Mouse (Mus musculus): ENCODE results near the gene Cul9.
"Not testable (repeated sequence)": the region's sequence is repeated elsewhere in the genome, so short reads cannot be mapped to it uniquely, and the experiment has no call there.

The Cul9 gene

DNA sequence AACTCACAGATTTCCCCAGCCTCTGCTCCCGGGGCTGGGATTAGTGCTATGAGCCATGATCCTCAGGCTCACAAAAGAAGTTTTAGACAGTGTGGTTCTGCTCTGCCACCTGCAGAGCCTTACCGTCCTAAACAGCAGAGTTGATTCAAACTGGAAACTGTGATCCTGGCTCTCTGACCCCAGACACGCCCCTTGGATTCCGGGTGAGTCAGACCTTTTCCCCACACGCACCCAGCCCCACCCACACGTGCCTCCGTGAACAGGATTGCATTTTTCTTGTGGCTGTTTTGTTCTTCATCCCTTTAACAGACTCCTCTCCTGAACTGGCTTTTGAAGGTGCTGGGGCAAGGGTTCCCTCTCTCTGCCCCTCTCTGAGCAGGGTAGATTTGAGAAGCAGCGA is 48.2 kb downstream of the Cul9 start:
- no peak for DNase-seq

- peak; percentile 83 for DNase-seq
These were observed 49.4 kb downstream of the Cul9 start, which contains the start of gene Dnph1 for GRCm38 (mm10) chr17:46496623-46497434. Gene Dnph1, plus strand, starts transcription at chr17:46496711.

DNA sequence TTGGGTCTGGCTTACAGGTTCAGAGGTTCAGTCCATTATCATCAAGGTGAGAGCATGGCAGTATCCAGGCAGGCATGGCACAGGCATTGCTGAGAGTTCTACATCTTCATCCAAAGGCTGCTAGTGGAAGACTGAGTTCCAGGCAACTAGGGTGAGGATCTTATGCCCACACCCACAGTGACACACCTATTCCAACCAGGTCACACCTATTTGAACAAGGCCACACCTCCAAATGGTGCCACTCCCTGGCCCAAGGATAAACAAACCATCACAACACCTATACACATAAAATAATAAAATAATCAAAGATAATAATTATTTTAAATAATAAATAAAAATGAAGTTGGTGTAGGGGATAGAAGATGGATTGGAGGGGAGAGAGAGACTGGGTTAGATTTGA is 50.1 kb downstream of the Cul9 start:
- DNase-seq: not testable (repeated sequence)

DNA sequence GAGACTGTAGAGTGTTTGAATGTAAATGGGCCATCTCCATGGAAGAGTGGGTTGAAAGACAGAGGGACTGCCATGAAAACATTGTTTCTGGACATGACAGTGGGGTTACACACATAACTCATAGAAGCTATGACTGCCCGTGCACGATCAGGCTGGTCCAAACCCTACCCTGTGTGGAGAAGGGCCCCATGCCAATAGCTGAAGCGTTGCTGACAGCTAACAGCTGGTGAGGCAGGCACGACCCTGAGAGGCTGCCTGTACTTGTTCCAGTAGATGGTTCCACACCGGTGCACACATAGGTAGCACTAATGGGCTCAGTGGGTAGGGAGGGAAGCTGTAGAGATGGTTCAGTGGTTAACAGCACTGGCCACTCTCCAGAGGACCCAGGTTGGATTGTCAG is 50.7 kb downstream of the Cul9 start:
- DNase-seq: no peak

- DNase-seq: no peak
These were observed 58.8 kb downstream of the Cul9 start, which contains the start of gene Ttbk1 for GRCm38 (mm10) chr17:46487431-46487830. Gene Ttbk1, minus strand, starts transcription at chr17:46487675.

DNA sequence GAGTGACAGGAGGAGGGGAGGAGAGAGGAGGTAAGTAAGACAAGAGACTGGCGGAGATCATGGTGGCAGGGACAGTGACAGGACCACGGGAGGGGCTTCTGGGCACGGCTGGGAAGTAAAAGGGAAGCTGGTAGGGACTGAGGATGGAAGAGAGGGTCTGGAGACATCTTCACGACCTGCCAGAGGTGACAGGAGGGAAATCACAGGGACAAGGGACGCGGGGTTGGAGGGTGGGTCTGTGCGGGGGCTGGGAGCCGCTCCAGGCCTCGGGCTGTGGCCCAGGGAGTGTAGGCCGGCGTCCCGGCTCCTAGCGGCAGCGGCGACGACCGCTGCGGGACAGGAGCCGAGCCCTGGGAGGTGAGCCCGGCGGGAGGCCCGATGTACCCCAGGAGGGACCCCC is 59.2 kb downstream of the Cul9 start:
- DNase-seq: no peak

DNA sequence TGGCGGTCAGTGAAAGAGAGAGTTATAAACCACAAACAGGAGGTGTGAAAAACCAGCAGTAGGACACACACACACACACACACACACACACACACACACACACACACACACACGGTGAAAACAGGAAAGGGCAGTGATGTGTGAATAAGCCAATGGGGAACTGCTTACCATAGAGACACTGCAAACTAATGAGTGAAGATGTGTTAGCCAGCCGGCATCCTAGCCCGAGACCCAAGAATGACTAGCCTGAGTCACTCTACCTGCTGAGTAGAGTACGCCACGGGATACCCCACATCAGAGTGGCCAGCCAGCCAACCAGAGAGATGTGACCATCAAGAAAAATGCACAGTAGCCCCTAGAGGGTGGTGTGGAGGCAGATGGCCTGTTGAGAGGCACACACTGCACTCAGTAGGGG is 61.7 kb downstream of the Cul9 start:
- DNase-seq: no peak

DNA sequence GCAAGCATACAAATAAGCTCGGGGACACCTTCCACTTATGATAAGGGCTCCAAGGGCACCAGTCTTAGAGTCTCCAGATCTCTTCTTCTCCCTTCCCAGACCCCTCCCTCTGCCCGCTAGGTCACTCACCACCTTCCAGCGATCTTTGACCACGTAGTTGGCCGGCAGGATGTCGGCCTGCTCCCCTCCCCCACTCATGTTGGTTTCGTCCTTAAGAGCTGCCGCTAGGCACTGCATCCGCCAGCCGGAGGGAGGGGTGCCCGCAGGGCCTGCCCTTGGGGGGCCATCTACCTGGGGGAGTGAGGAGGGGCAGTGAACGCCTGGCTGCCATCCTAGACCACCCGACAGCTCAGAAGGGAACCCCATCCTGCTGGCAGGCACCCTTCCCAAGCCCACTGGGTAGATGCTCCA is 62.2 kb downstream of the Cul9 start:
- peak; percentile 75 for DNase-seq

DNA sequence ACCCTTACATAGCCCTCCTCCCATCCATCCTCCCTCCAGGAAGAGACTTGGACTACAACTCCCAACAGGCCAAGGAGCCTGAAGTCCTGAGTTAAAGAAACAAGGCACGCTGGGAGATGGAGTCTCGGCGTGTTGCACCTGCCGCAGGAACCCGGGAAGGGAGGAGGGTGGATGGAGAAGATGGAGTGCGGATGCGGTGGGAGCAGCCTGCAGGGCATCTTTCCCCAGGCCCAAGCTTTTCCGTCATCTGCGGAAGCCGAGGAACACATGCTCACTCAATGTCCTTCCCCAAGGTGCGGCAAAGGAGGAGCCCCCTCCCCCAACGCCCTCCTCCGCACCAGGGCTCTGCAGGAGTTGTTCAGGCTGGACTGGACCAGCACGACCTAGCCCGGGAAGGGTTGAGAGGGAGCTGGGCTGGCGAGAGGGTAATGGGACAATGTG is 62.6 kb downstream of the Cul9 start:
- peak; percentile 69 for DNase-seq

DNA sequence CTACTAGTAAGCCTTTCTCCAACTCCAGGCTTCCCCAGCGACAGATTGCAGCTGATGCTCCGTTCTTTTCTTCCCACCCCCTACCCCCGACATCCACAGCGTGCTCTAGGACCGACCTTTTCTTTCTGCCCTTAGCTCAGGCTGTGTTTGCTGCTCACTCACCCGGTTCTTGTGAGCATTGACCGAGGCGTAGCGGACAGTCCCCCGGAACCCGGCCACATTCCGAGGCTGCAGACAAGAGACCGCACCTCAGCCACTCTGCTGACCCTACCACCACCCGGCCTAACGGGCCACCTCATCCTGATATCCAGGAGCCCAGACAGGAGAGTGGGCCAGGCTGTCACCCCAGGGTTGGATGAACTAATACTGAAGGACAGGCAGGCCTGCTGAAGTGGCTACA is 68.9 kb downstream of the Cul9 start:
- no peak for DNase-seq

- DNase-seq: no peak
These were observed 69.6 kb downstream of the Cul9 start for GRCm38 (mm10) chr17:46476601-46477000.

DNA sequence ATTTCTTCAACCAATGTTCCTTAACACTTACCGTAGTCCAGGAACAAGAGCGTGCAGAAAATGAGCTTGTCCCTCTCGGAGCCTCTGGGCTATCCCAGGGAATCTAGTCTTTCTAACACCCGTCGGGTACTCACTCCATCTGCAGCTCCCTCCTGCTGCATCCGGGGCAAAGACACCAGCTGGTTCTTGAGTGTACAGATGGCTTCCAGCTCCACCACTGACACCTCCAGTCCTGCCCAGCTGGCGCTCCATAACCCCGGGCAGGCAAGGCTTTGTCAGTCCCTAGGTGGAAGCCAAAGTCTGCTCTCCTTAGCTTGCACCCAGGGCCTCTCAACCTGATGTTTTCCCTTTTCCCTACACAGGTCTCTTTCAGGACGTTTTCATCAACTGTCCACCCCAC is 78.4 kb downstream of the Cul9 start:
- no peak for DNase-seq

DNA sequence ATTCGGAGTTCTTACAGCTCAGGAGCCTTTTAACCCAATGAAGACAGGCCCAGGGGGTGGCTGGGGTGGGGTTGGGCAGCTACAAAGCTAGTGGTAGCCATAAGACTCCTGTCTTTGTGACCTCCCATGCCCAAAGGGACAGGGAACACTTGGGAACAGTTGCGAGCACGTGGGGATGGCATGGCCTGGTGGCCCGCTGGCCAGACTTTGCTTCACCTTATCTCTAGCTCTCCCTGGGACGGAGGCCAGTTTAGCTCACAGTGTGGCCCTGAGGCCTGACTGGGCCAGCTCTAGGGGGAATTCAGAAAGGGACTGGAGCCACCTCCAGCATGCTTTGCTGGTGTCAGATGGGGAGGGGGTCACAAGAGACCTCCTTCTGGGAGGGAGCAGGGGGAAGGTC is 84.0 kb downstream of the Cul9 start:
- DNase-seq: no peak

DNA sequence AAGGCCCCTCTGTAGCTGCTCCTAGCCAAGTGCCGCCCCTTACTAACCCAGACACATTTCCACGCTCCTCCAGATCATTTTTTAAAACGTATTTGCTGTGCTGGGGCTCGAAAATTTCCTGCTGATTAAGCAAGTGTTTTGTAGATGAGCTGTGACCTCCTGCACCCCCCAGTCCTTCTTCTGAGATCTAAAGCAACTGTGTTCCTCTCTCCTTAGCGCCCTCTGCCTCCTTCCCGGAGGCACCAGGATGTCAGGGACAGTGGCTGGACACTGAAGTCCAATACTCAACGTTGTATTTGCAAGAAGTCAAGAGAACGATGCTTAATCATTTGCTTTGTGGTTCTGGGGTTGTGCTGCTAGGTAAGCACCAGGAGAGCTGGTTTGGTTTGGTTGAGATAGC is 84.8 kb downstream of the Cul9 start:
- DNase-seq: peak; percentile 50

DNA sequence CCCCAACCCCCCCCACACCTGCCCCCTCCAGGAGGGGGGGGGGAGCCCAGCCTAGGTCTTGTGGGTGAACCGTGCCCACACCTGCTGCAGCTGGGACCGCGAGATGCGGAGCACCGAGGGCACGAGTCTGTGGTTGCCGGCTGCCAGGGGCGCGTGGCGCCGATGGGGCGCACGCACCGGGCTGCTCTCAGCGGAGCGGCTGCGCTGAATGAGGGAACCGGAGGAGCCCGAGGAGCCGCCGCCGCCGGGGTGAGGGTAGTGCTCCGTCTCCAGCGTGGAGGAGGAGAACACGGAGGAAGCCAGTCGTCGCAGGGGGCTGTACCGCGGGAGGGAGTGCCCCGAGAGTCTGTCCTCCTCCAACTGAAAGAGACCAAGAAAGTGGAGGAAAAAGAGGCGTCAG is 85.5 kb downstream of the Cul9 start:
- peak; percentile 40 for DNase-seq

- no peak for DNase-seq
These were observed 87.7 kb downstream of the Cul9 start for GRCm38 (mm10) chr17:46458439-46458838.

GRCm38 (mm10) chr17:46457791-46458190 is 88.4 kb downstream of the Cul9 start:
- peak; percentile 75 for DNase-seq

GRCm38 (mm10) chr17:46455110-46455691 is 91.0 kb downstream of the Cul9 start:
- peak; percentile 71 for DNase-seq

DNA sequence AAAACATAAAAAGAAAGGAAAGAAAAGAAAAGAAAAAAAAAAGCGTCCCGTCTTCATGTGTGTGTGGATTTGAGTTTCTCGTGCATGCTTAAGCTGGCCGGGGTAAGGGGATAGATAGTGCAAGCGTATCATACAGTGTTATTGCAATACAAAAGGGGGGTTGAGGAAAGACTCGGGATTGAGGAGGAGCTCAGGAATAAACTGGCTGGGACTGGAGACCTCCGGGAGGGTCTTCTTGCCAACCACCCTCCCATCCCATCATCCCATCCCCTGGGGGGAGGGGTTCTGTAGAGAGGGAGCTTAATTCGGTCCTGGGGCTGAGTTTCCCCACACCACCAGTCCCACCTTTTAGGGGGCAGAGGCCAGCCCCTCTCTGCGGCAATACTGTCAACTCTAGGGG is 91.6 kb downstream of the Cul9 start:
- DNase-seq: no peak

- no peak for DNase-seq
These were observed 92.2 kb downstream of the Cul9 start for GRCm38 (mm10) chr17:46453970-46454411.

DNA sequence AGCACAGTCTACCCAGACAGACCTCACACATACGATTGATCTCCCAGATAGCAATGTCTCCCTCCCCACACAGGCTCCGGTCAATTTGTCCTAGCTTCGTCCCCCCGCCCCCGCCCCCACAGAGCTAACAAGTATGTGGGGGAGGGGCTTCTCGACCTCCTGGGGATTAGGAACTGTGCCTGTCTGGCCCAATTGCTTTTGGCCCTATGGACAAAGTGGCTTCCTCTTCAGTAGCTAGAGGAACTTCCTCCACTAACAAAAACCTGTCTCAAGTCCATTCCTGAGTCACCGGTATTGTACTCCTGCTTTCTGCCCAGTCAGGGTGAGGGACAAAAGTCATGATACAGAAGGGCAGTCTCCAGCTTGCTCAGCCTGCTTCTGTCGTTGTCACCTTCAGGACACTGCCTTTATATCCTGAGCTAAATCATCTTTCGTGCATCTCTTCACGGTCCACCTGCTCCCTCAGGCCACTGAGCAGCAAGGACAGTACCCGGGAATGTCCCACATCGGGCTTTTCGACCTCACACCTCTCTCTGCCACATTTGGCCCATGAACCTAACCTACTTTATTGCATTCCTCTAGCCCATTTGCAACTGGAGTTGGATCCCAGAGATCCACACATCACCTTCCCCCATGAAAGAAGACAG is 92.8 kb downstream of the Cul9 start:
- no peak for DNase-seq

DNA sequence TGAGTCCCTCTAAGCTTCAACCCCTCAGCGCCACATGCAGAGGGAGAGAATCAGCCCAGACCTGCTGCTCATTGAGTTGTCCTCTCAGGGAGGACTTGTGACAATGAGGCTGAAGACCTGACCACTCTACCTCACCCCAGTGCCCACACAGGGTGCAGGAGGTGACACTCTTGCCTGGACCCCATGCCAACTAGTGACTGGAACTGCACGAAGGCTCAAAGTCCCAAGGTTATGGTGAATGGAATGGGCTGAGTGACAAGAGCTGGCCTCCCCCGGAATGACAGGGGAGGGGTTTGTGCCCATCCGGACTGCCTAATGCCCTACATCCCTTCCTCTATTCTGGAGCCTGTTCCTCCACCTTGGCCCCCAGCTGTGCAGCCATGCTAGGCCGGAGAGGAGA is 93.5 kb downstream of the Cul9 start:
- DNase-seq: no peak
